Mouse (Mus musculus) bone marrow, adult 2 months (tissue): ENCODE data around the gene Pml. TPM values are rescaled to one million over a fixed set of nuclear protein-coding genes. Genes with fewer than 3 reads are reported as not detected.

Source experiments
- H3K27ac ChIP-seq: fragments of 200-500 bp; 2 replicates; pipeline ENCODE4 v1.5.1; 2012; ENCODE audit warnings: low read depth, mild to moderate bottlenecking, control low read depth, inconsistent platforms, low read length; ENCODE audit not compliant: control insufficient read depth, poor library complexity, insufficient read depth
- H3K4me1 ChIP-seq: fragments of 200-500 bp; 2 replicates; pipeline ENCODE4 v1.6.1; 2011; ENCODE audit warnings: low read length; ENCODE audit not compliant: control insufficient read depth, insufficient read depth
- H3K4me3 ChIP-seq: fragments of 200-500 bp; replicated peaks from 2 replicates; pipeline ENCODE3; 2011; ENCODE audit warnings: mild to moderate bottlenecking, low read depth, low read length, control low read depth; ENCODE audit not compliant: control insufficient read depth
- CTCF ChIP-seq: fragments of 200-500 bp; IDR thresholded peaks from 2 replicates; pipeline ENCODE4 v1.5.1; 2011; ENCODE audit warnings: low read length, control low read depth; ENCODE audit not compliant: control insufficient read depth, insufficient read depth
- POLR2A ChIP-seq: fragments of 200-500 bp; IDR thresholded peaks from 2 replicates; pipeline ENCODE4 v1.6.1; 2011; ENCODE audit warnings: low read depth, mild to moderate bottlenecking, control low read depth, low read length, borderline replicate concordance; ENCODE audit not compliant: control insufficient read depth
- WGBS: fragments of 180-500 bp; shearing (Covaris S2); methylation state at CpG from one replicate; pipeline ENCODE4 v1.1.7; 2018; 5-methylcytosine and 5-hydroxymethylcytosine counted together
- polyA plus RNA-seq: library from polyadenylated mRNA; stranded (reverse); fragments of >200 nt; gene quantifications from 2 replicates; pipeline ENCODE4 v1.2.4, GENCODE M21; 2011; ENCODE audit warnings: low replicate concordance; ENCODE audit not compliant: missing spikeins, insufficient read depth, insufficient read length

Pml gene
- polyA plus RNA-seq, 1 experiment = 92.4 TPM

DNA sequence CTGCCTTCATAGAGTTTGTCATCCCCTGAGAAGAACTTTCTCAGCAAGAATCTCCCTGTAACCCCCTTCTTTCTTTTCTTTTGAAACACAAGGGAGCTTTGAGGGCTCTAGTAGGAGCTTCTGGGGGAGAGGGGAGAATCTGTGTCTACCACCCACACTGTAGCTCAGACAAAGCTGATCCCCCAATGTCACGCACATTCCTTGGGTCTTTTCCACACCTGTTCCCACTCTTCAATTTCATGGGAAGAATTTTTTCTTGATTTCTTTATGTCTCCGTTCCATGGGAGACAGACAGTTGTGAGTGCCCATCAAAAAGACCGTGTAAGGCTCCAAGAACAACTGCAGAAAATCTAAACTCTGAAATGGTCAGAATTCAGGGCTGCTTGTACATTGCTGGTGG, 80.7 kb downstream of the Pml start:
- TF ChIP-seq CTCF = no peak
- TF ChIP-seq POLR2A = no peak
- H3K4me3 ChIP-seq = no peak overlapping the region
- H3K4me1 ChIP-seq = no peaks in the 10 kb centered on the region
- WGBS = 76% methylated on average over 3 of the region's 3 CpGs
- H3K27ac ChIP-seq = no peak overlapping the region

Other genes starting within 250 kb of the Pml start
- 0.86 and 1.6 TPM in 2 replicates for gene Cyp11a1, start 243.4 kb downstream of the Pml start, polyA plus RNA-seq
- not detected in 2 replicates for gene Stra6, start 186.0 kb downstream of the Pml start, polyA plus RNA-seq
- gene Ccdc33, start 131.0 kb downstream of the Pml start, polyA plus RNA-seq = not detected in 2 replicates
- gene Islr, start 45.5 kb downstream of the Pml start, polyA plus RNA-seq = 4.2 and 6.3 TPM in 2 replicates
- gene Islr2, start 45.5 kb downstream of the Pml start, polyA plus RNA-seq = 0.49 TPM in 1 of 2 replicates, not detected in the other
- 14.4 and 24.5 TPM in 2 replicates for gene Stoml1, start 3.4 kb upstream of the Pml start, polyA plus RNA-seq
- gene Loxl1, start 63.4 kb upstream of the Pml start, polyA plus RNA-seq = 4.0 and 5.2 TPM in 2 replicates
- not detected in 2 replicates for gene Tbc1d21, start 120.7 kb upstream of the Pml start, polyA plus RNA-seq
- gene Insyn1, start 238.8 kb upstream of the Pml start, polyA plus RNA-seq = not detected in 2 replicates